Mouse (Mus musculus) brain, embryonic 18.5 days (tissue): ENCODE measurements around the gene Zmym1.
A peak's percentile ranks its signal among the peaks of the same experiment; 100 is the strongest.
"Not testable (repeated sequence)": the region's sequence is repeated elsewhere in the genome, so short reads cannot be mapped to it uniquely, and the experiment has no call there.

Experiments
- DNase-seq: peaks from one replicate; pipeline ENCODE4 v3.0.0-alpha.2; 2012; ENCODE audit warnings: low read depth, low spot score

The Zmym1 gene

GRCm38 (mm10) chr4:127060585-127061290 lies at the start of gene Zmym1:
Zmym1 (minus strand) TSS chr4:127061152.
- peak; percentile 69 for DNase-seq

DNA sequence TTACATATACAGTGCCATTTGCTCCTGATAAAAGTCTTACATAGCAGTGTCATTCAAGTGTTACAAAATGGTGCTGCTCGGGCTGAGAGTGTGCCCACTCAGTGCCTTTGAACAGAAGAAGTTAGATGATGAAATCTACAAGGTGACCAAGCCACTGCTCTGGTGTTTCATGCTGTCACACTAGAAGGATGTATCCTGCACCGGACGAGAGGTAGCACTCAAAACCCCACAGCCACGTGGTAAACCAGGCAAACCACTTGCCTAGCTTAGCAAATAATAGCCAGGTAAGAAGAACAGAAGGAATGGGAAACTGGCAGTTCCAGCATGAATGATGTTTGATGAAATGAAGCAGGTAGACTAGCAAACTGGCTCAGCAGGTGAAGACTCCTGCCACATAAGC lies 49.6 kb upstream of the Zmym1 start:
- DNase-seq: no peak

GRCm38 (mm10) chr4:127107566-127107965 lies 46.6 kb upstream of the Zmym1 start:
- no peak for DNase-seq

GRCm38 (mm10) chr4:127099552-127099951 lies 38.6 kb upstream of the Zmym1 start:
- DNase-seq: not testable (repeated sequence)

GRCm38 (mm10) chr4:127095090-127095489 lies 34.1 kb upstream of the Zmym1 start:
- no peak for DNase-seq

DNA sequence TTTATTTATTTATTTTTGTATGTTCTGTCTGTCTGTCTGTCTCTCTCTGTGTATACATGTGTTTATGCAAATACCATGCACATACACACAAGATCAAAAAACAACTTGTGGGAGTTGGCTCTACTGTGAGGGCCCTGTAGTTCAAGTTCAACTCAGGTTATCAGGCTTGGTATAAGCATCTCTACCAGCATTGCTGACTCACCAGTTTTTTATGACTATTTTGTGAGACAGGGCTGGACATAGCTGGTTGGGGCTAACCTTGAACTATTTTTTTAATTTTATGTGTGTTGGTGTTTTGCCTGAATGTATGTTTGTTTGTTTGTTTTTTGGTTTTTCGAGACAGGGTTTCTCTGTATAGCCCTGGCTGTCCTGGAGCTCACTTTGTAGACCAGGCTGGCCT lies 30.2 kb upstream of the Zmym1 start:
- DNase-seq: no peak

GRCm38 (mm10) chr4:127085761-127086160 lies 24.8 kb upstream of the Zmym1 start:
- no peak for DNase-seq

- no peak for DNase-seq
These were observed 22.2 kb upstream of the Zmym1 start for GRCm38 (mm10) chr4:127083131-127083530.

DNA sequence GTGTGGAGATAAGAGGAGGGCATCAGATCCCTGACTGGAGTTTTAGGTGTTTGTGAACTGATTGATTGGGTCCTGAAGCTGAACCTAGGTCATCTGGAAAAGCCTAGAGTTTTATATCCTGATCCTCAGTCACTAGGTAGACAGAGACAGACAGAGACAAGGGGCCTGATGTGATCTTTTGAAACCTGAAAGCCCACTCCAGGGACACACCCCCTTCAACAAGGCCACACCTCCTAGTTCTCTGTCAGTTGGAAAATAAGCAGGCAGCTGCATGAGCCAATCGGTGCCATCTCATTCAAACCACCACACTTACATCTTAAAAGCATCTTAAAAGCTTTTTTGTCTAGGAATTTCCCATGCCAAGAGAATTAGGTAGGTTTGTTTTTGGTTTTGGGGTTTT lies 19.9 kb upstream of the Zmym1 start:
- DNase-seq: no peak

DNA sequence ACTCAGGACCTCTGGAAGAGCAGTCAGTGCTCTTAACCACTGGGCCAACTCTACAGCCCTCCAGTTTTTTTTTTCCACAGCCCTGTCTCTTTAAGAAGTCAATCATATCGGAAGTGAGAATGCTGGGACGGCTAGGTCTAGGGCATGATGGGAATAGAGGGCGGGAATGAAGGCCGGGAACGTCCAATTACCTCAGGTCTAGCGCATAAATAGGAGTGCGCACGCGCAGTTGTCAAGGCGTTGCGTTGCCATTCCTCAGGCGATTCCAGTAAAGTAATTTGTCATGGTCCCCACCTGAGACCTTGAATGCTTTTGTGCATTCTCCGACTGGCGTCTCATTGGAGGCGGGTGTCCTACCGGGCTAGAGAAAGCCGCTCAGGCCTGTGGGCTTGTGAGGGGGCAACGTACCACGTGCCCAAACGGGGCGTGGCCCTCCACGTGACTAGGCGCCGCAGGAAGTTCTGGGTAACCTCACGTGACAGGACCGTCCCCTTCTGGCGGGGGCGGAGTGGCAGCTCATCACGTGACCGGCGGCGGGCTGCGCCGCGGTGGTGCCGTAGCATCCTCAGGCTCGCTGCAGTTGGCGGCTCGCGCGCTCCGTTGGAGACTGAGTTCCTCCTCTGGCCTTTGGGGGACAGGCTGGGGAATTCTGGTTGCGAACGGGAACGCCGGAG lies 16.1 kb upstream of the Zmym1 start, which contains the start of gene Zmym6:
Gene Zmym6 (plus strand): TSS at position 509 of the 674 bp plus-strand sequence.
- peak; percentile 95 for DNase-seq

DNA sequence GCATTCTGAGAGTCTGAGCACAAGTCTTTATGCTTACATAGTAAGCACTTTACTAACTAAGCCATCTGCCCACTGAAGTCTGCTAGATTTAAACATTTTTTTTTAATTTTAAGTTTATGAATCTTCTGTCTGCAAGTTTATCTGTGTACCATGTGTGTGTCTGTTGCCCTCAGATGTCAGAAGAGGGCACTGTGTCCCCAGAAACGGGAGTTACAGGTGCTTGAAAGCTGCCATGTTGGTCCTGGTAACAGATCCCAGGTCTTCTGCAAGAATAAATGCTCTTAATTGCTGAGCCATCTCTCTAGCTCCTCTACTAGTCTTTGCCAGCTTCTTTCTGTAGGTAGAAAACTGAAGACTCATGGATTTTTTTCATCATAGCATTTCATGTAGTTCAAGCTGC lies 14.0 kb upstream of the Zmym1 start:
- no peak for DNase-seq

DNA sequence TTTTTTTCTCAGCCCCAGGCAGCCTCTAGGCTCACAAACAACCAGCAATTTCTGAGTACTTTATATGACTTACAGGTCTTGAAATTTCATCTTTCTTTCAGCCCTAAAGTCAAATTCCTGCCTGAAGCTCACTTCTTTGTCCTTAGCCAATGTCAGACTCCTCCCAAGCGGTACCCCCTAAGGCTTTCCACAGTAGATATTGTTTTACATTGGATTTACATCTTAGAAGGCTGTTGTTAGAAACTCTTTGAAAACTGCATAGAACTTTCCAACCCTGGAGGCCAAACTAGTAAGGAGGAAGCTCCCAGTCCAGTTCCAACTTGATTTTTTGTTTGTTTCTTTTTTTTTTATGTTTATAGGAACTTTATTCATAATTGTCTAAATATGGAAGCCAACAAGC lies 3.1 kb upstream of the Zmym1 start:
- DNase-seq: no peak

DNA sequence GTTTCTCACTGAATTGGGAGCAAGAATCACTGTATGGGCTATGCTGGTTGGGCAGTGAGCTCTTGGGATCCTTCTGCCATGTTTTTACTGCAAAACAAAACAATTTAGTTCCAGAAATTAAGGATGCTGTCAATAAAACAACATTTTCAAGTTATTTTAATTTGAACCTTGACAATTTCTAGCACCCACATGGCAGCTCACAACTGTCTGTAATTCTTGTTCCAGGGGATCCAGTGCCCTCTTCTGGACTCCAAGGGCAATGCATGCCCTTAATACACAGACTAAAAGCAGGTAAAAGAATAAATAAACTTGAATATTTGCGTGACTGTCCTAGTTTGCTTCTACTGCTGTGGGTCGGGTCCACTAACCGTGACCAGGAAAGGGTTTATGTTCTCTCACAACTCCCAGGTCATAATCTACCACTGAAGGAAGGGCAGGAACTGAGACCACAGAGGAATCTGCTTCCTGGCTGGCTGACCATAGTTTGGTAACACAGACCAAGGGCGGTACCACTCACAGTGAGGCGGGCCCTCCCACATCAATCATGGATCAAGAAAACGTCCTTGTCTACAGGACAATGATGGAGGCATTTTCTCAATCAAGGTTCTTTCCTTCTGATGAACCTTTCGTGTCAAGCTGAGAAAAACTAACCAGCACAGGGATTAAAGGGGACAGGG lies 6.3 kb downstream of the Zmym1 start:
- no peak for DNase-seq

DNA sequence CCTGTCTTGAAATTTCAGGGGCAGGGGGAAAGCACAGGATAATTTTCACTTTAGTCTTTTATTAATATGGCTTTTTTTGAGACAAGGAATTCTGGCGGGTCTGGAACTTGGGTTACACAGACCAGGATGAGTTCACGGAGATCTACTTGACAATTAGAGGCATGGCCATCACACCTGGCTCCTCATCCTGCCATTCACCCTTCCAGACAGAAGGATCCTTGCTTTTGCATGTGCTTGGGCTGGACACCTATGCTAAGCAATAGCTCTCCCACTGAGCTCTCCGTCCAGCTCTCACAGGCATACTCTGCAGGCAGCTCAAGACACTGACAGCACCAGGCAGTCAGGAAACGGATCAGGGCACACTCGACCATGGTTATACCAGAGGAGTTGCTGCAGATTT lies 7.9 kb downstream of the Zmym1 start:
- no peak for DNase-seq

GRCm38 (mm10) chr4:127051121-127051520 lies 9.8 kb downstream of the Zmym1 start:
- DNase-seq: no peak

GRCm38 (mm10) chr4:127043540-127043939 lies 17.4 kb downstream of the Zmym1 start:
- no peak for DNase-seq

DNA sequence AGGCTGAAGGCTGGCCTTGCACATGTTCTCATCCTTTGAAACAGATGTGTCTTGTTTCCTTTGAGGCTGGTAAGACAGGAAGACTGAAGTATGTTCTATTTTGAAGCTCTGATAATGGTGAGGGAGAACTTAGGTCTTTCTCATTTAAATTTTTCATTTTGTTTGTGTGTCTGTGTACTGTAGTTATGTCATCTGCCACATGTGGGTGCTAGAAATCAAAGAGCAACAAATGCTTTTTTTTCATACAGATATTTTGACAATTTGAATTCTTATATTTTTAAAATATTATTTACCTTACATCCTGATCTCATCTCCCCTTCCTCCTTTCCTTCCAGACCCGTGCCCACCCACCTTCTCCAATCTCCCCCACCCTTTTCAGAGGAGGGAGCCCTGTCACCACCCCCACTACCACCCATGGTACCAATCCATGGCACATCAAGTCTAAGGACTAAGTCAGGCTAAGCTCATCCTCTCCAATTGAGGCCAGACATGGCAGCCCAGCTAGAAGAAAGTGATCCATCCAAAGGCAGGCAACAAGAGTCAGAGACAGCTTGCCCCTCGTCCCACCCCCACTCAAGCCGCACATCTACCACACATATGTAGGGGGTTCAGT lies 21.0 kb downstream of the Zmym1 start:
- DNase-seq: no peak

DNA sequence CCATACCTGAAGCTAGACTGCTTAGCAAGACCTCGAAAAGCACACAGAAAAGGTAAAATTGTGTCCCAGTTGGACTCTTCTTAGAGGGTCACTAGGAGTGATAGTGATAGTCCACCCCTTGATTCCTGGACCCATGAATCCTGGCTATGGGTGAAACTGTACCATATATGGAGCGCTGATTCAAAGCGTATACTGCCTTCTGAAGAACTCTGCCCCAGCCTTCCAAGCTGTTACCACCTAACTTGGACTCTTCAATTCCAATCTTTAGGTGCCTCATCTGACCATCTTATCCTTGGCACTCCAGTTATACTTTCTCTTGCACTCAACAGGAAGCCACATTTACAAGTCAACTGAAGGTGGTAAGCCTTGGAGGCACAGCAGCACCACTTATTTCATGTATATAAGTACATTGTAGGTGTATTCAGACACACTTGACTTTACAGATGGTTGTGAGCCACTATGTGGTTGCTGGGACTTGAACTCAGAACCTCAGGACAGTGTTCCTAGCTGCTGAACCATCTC lies 22.1 kb downstream of the Zmym1 start:
- DNase-seq: no peak

DNA sequence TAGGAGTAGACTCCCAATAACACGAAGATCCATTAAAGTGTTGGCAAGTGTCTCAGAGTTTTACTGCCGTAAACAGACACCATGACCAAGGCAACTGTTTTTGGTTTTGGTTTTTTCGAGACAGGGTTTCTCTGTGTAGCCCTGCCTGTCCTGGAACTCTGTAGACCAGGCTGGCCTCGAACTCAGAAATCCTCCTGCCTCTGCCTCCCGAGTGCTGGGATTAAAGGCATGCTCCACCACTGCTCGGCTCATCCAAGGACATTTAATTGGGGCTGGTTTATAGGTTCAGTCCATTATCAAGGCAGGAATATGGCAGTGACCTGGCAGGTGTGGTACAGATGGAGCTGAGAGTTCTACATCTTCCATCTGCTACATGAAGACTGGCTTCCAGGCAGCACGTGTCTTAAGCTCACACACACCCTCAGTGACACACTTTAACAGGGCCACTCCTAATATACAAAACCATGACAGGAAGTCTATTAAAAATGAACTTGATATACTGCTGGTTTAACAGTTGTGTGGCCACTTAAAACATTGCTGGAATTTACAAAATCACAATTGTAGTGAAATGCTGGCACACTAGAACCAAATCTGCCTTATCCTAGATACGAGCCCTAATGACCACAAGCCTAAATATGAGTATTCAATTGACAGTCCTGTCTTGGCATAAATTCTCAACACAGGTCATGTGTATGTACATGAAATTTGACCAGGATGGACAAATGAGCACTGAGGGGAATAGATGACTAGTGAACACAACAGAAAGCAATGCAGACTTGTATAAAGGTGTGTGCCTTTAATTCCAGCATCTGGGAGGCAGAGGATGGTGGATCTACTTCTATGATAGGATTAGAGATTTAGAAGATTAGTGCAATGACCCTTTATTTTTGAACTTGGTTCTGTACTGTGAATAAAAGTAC lies 22.8 kb downstream of the Zmym1 start:
- no peak for DNase-seq

- no peak for DNase-seq
These were observed 23.8 kb downstream of the Zmym1 start for GRCm38 (mm10) chr4:127037158-127037557.
